Mouse (Mus musculus): ENCODE results near the gene Leng8. TPM values are rescaled to one million over a fixed set of nuclear protein-coding genes. Genes with fewer than 3 reads are reported as not detected.
A peak's percentile ranks its signal among the peaks of the same experiment; 100 is the strongest.

The Leng8 gene
- polyA plus RNA-seq, 1 experiment from 2014 or later, result 60.6 TPM

- H3K9me3 ChIP-seq, result no peaks in the 10 kb centered on the region
- peak overlapping the region; percentile 93 for H3K27ac ChIP-seq
- peaks cover 3% of the 10 kb centered on the region for H3K36me3 ChIP-seq (replicated peaks)
- 18% methylated on average over 19 of the region's 19 CpGs for WGBS
- peaks cover 28% of the 10 kb centered on the region for H3K27me3 ChIP-seq (ENCODE audit: poor library complexity, severe bottlenecking)
- H3K4me1 ChIP-seq, result peaks cover 66% of the 10 kb centered on the region
- peak overlapping the region; percentile 81 for H3K4me3 ChIP-seq
- no peak for DNase-seq (ENCODE audit: extremely low spot score, low spot score)
Measured at GRCm38 (mm10) chr7:4119976-4120921, 16.6 kb upstream of the Leng8 start.

DNA sequence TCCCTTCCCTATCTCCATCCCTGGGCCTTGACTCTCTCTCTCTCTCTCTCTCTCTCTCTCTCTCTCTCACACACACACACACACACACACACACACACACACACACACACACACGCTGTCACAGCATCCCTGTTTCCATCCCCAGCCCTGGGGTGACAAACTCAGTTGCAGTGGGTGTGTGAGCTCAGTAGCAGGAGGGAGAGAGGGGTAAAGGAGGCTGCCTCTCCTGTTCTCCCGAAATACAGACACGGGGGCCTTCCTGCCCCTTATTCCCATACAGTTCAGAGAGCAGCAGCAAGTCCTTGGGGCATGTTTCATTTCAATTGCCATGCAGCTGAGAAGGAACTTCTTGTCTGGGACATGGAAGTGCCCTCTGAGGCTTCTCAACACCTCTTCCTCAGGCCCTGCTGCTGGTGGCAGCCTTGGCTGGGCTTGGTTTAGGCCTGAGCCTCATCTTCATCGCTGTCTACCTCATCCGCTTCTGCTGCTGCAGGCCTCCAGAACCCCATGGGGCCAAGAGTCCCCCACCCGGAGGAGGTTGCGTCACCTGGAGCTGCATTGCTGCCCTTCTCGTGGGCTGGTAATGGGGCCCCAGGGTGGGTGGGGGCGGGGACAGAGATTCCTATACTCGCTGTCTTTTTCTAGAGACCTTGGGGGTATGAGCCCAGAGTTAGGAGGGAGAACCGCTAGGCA is 14.6 kb upstream of the Leng8 start:
- Histone ChIP-seq H3K27me3 (ENCODE audit: poor library complexity, severe bottlenecking) (peaks cover 28% of the 10 kb centered on the region), H3K36me3 (replicated peaks) (peaks cover 23% of the 10 kb centered on the region), H3K4me3 (peak overlapping the region; percentile 81), H3K9me3 (no peaks in the 10 kb centered on the region), H3K27ac (peak overlapping the region; percentile 93), H3K4me1 (peaks cover 74% of the 10 kb centered on the region)
- no peak for DNase-seq (ENCODE audit: extremely low spot score, low spot score)
- WGBS, result 52% methylated on average over 11 of the region's 11 CpGs

DNA sequence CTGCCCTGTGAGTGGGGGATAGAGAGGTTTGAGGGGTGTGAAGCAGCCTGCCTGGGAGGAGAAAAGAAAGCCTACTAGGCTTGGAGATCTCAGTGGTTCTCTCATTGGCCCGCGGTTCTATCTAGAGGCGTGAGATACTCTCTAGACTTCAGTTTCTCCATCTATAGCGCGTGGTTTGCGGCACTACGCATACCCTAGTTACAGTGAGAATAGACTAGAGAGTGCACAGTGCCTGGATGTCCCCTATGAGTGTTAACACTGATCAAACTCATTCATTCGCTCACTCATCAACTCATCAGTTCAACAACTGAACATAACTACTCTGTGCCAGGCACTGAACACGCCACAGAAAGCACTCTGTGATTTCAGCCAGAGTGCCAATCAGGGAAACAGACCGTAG is 14.1 kb upstream of the Leng8 start:
- Histone ChIP-seq H3K9me3 (no peaks in the 10 kb centered on the region), H3K36me3 (replicated peaks) (peaks cover 29% of the 10 kb centered on the region), H3K27me3 (ENCODE audit: poor library complexity, severe bottlenecking) (peaks cover 28% of the 10 kb centered on the region), H3K4me3 (peak overlapping the region; percentile 81; the same call in 1 of the 2 replicates), H3K27ac (peak overlapping the region; percentile 93), H3K4me1 (peaks cover 74% of the 10 kb centered on the region)
- 90% methylated on average over 10 of the region's 10 CpGs for WGBS
- no peak for DNase-seq (ENCODE audit: extremely low spot score, low spot score)

- H3K4me1 ChIP-seq, result peaks cover 73% of the 10 kb centered on the region
- peak overlapping the region; percentile 81 for H3K4me3 ChIP-seq
- peak; percentile 54 for DNase-seq (ENCODE audit: extremely low spot score, low spot score)
- peak overlapping the region; percentile 93 for H3K27ac ChIP-seq
- WGBS, result 24% methylated on average over 1 of the region's 1 CpGs
- H3K27me3 ChIP-seq (ENCODE audit: poor library complexity, severe bottlenecking), result peaks cover 28% of the 10 kb centered on the region
- H3K9me3 ChIP-seq, result no peaks in the 10 kb centered on the region
- H3K36me3 ChIP-seq (replicated peaks), result peaks cover 38% of the 10 kb centered on the region
Measured at GRCm38 (mm10) chr7:4123732-4124131, 13.1 kb upstream of the Leng8 start.

DNA sequence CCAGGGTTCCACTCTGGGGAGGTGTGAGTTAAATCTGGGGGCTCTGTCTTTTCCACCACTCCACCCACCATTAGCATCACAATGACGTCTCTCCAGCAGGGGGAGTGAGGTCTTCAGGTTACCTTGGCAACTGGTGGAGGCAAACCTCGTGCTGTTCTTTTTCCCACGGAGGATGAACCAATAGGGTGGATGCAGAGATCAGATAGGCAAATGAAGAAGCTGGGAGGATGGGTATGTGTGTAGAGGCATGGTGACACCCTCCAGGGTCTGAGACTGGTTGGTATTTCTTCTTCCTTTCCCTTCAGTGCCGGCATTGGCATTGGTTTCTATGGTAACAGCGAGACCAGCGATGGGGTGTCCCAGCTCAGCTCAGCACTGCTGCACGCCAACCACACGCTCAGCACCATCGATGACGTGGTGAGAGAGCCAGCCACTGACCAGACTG is 12.5 kb upstream of the Leng8 start:
- Histone ChIP-seq H3K36me3 (replicated peaks) (peaks cover 44% of the 10 kb centered on the region), H3K27me3 (ENCODE audit: poor library complexity, severe bottlenecking) (peaks cover 22% of the 10 kb centered on the region), H3K4me1 (peaks cover 67% of the 10 kb centered on the region), H3K9me3 (no peaks in the 10 kb centered on the region), H3K4me3 (peak overlapping the region; percentile 81), H3K27ac (peak overlapping the region; percentile 93)
- DNase-seq (ENCODE audit: extremely low spot score, low spot score), result peak; percentile 80
- under 1% methylated on average over 10 of the region's 10 CpGs for WGBS

DNA sequence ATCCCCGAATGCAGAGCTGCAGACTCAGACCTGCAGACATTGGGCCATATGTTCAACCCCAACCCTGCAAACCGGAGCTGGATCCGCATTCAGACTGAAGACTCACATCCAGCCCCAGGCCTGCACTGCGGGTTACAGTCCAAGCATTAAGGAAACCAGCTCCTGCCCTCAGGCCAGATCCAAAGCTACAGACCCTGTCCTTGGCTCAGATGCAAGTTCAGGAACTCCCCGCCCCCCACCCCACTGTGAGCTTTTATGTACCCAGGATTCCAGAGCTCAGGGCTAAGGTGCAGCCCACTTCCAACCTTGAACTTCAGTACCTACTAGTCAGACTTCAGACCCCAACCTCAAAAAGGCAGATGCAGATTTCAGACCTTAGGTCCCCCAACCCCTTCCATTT is 12.0 kb upstream of the Leng8 start:
- DNase-seq (ENCODE audit: extremely low spot score, low spot score), result no peak
- H3K4me1 ChIP-seq, result peaks cover 62% of the 10 kb centered on the region
- H3K4me3 ChIP-seq, result peak overlapping the region; percentile 81
- H3K27me3 ChIP-seq (ENCODE audit: poor library complexity, severe bottlenecking), result peaks cover 17% of the 10 kb centered on the region
- H3K36me3 ChIP-seq (replicated peaks), result peaks cover 49% of the 10 kb centered on the region
- 6% methylated on average over 5 of the region's 5 CpGs for WGBS
- H3K27ac ChIP-seq, result peak overlapping the region; percentile 93
- no peaks in the 10 kb centered on the region for H3K9me3 ChIP-seq

GRCm38 (mm10) chr7:4125306-4125705 is 11.5 kb upstream of the Leng8 start:
- Histone ChIP-seq H3K36me3 (replicated peaks) (peaks cover 49% of the 10 kb centered on the region), H3K27me3 (ENCODE audit: poor library complexity, severe bottlenecking) (peaks cover 12% of the 10 kb centered on the region), H3K4me3 (peak overlapping the region; percentile 81), H3K9me3 (no peaks in the 10 kb centered on the region), H3K4me1 (peaks cover 58% of the 10 kb centered on the region), H3K27ac (peak overlapping the region; percentile 93)
- no peak for DNase-seq (ENCODE audit: extremely low spot score, low spot score)
- WGBS, result 25% methylated on average over 9 of the region's 9 CpGs

DNA sequence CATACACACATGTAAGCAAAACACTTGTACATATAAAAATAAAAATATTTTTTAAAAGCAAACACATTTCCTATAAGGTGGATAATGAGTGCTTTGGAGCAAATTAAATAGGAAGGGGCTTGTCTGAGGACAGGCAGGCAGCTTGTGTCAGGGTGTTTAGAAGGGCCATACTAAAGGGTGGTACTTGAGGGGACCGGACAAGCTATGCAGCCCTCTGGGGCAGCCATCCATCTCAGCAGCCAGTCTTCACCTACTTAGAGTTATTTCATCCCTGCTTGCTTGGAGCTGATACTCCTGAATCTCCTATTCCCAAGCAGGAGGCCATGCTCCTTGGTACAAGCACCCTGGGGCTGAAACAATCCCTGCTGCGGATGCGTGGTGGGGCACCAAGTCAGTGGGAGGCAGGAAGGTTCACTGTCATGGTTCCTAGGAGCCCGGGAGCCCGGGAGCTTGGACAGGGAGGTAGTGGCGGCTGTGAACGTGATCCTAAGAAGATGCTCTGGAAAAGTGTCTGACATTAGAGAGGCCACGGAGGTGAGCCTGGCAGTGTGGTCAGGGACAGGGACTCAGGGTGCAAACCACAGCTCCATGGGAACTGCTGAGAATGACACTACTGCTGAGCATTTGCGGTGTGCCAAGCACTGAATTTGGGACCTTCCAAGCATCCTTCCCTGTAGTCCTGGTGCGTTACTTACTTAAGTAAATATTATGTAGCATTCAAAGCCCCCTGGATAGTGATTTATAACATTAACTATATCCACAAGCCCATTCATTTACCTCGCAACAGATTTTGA is 9.7 kb upstream of the Leng8 start:
- H3K4me1 ChIP-seq, result peaks cover 53% of the 10 kb centered on the region

GRCm38 (mm10) chr7:4127894-4128293 is 8.9 kb upstream of the Leng8 start:
- Histone ChIP-seq H3K4me1 (peaks cover 46% of the 10 kb centered on the region), H3K4me3 (no peak overlapping the region), H3K9me3 (no peaks in the 10 kb centered on the region), H3K27ac (no peak overlapping the region), H3K36me3 (replicated peaks) (peaks cover 68% of the 10 kb centered on the region), H3K27me3 (ENCODE audit: poor library complexity, severe bottlenecking) (no peaks in the 10 kb centered on the region)
- no peak for DNase-seq (ENCODE audit: extremely low spot score, low spot score)
- 90% methylated on average over 4 of the region's 4 CpGs for WGBS

More for the DNA sequence above, 9.7 kb upstream of the Leng8 start:
- no peak for DNase-seq (ENCODE audit: extremely low spot score, low spot score)
- Histone ChIP-seq H3K27ac (no peak overlapping the region), H3K27me3 (ENCODE audit: poor library complexity, severe bottlenecking) (no peaks in the 10 kb centered on the region), H3K4me3 (no peak overlapping the region), H3K36me3 (replicated peaks) (peaks cover 63% of the 10 kb centered on the region), H3K9me3 (no peaks in the 10 kb centered on the region)
- 91% methylated on average over 11 of the region's 11 CpGs for WGBS

DNA sequence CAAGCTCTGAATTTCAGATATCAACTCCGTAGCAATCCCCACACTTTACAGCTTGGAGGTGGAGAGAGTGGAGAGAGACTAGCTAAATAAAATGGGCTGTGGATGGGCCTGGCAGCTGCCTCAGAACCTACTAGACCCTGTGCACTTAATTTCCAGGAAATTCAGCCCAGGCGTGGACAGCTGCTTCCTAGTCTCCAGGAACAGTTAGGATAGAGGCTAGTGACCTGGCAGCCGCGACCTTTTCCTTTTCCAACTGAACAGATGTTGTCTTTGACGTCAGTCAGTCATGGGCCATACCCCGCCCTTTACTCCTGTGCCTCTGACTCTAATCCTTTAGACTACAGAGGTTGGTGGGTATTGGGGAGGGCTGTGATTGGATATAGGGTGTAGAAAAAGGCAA is 8.0 kb upstream of the Leng8 start:
- DNase-seq (ENCODE audit: extremely low spot score, low spot score), result no peak
- H3K36me3 ChIP-seq (replicated peaks), result peaks cover 78% of the 10 kb centered on the region
- H3K27ac ChIP-seq, result no peak overlapping the region
- no peaks in the 10 kb centered on the region for H3K27me3 ChIP-seq (ENCODE audit: poor library complexity, severe bottlenecking)
- no peak overlapping the region for H3K4me3 ChIP-seq
- 80% methylated on average over 6 of the region's 6 CpGs for WGBS
- peaks cover 36% of the 10 kb centered on the region for H3K4me1 ChIP-seq
- no peaks in the 10 kb centered on the region for H3K9me3 ChIP-seq

DNA sequence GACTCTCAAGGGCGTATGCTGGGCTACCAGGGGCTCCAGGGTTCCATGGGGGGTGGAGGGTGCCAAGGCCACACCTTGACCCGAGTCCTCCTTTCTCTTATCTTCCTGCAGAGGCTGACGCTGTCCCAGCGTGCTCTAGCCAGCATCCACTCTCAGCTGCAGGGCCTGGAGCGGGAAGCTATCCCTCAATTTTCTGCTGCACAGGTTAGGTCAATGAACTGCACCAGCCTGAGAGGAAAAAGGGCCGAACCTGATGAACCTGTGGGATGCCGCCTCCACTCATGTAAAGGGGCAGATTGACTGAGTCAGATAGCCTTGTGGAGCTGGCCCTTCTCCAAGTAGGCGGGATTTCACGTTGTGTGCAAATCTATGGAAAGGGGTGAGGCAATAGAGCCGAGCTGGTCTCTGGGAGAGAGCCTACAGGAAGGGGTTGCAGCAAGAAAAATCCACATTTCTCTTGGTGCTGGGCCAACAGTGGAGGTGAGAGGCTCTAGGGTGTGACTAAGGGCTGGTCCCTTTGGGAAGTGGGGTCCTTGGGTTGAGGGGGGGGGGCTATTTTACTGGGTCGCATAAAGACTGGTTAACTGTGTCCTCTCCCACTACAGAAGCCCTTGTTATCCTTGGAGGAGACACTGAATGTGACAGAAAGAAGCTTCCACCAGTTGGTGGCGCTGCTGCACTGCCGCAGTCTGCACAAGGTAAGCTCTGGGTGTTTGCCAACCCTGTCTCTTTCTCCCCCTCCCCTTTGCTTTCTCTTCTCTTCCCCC is 6.0 kb upstream of the Leng8 start:
- Histone ChIP-seq H3K4me3 (peak overlapping the region; percentile 8; the same call in 1 of the 2 replicates), H3K4me1 (peaks cover 18% of the 10 kb centered on the region), H3K36me3 (replicated peaks) (peaks cover 76% of the 10 kb centered on the region), H3K27ac (peak overlapping the region; percentile 68; the same call in 1 of the 2 replicates), H3K27me3 (ENCODE audit: poor library complexity, severe bottlenecking) (no peaks in the 10 kb centered on the region), H3K9me3 (no peaks in the 10 kb centered on the region)
- 48% methylated on average over 13 of the region's 13 CpGs for WGBS
- DNase-seq (ENCODE audit: extremely low spot score, low spot score), result peak; percentile 73

GRCm38 (mm10) chr7:4131964-4132363 is 4.9 kb upstream of the Leng8 start:
- peaks cover 65% of the 10 kb centered on the region for H3K36me3 ChIP-seq (replicated peaks)
- no peak overlapping the region for H3K27ac ChIP-seq
- no peaks in the 10 kb centered on the region for H3K27me3 ChIP-seq (ENCODE audit: poor library complexity, severe bottlenecking)
- no peaks in the 10 kb centered on the region for H3K9me3 ChIP-seq
- no peak for DNase-seq (ENCODE audit: extremely low spot score, low spot score)
- no peak overlapping the region for H3K4me3 ChIP-seq
- WGBS, result 94% methylated on average over 8 of the region's 8 CpGs
- peaks cover 21% of the 10 kb centered on the region for H3K4me1 ChIP-seq
